ENCODE assay signal across 19 mouse cellular contexts in the genomic region with DNA sequence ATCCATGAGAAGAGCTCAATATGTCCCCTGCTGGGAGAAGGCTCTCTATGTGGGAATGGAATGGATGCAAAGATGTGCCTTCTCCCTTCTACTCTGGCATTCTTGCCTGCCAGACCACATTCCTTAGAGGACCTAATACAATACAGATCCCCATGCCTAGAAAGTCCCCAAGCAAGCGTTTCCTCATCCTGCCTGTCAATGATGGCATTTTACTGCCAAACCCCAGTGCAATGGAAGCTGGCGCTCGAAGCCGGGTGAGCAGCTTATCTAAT. TPM values are rescaled to one million over a fixed set of nuclear protein-coding genes. Genes with fewer than 3 reads are reported as not detected.
DNase-seq lines count a peak whose midpoint lies in the region; ATAC-seq lines count a peak whose summit lies in the region.
"Had no signal": no experiment of that assay in that cellular context is flagged by ENCODE, and none has a peak within 500 bp of the region (broad histone marks: within the 10 kb centered on the region; RNA-seq: fewer than 3 reads in every experiment).

No protein-coding gene starts in this region.

- peak overlapping the region; percentile 15; the same call in 1 of the 2 replicates for H3K27ac ChIP-seq in forebrain, embryonic 14.5 days (ENCODE audit: low read depth, low read length)
- H3K27ac ChIP-seq in forebrain, embryonic 10.5 days: no peak overlapping the region
- H3K27ac ChIP-seq in forebrain, embryonic 16.5 days (ENCODE audit: low read length): peak overlapping the region; percentile 71
- H3K27ac ChIP-seq: embryonic facial prominence, embryonic 13.5 days; heart, adult 2 months; hindbrain, embryonic 10.5 days; hindbrain, embryonic 14.5 days; intestine, embryonic 15.5 days had no signal

- H3K9ac ChIP-seq in forebrain, embryonic 14.5 days (ENCODE audit: low read length): no peak overlapping the region
- no peak overlapping the region for H3K9ac ChIP-seq in forebrain, embryonic 16.5 days (replicated peaks; ENCODE audit: low read depth, low read length)
- H3K9ac ChIP-seq: embryonic facial prominence, embryonic 13.5 days; heart, embryonic 12.5 days; hindbrain, embryonic 14.5 days; intestine, embryonic 15.5 days had no signal

- ATAC-seq in forebrain, embryonic 14.5 days: no peak
- no peak for ATAC-seq in forebrain, embryonic 16.5 days
- ATAC-seq: intestine, embryonic 15.5 days had no signal

- no peak for DNase-seq in forebrain, embryonic 14.5 days (ENCODE audit: low spot score)
- no peak for DNase-seq in forebrain, embryonic 10.5 days (ENCODE audit: extremely low spot score, low spot score)
- peak; percentile 23 for DNase-seq in ES-CJ7 (ENCODE audit: low read depth, low spot score)
- DNase-seq in Muller cell, postnatal 12 days (ENCODE audit: inconsistent ontology term): peak; percentile 46
- no peak for DNase-seq in lung, postnatal 10 days
- DNase-seq: adrenal gland, postnatal 10 days; cerebellum, adult 11 months; cerebellum, adult 8-10 months; cerebellum, postnatal 25 days; gastrocnemius, postnatal 10 days; heart, adult 2 months; kidney, adult 18-20 months had no signal

- no peaks in the 10 kb centered on the region for H3K9me3 ChIP-seq in forebrain, embryonic 14.5 days (replicated peaks; ENCODE audit: control insufficient read depth, low read length)
- no peaks in the 10 kb centered on the region for H3K9me3 ChIP-seq in forebrain, embryonic 10.5 days
- H3K9me3 ChIP-seq in forebrain, embryonic 16.5 days (ENCODE audit: control insufficient read depth, low read length): no peaks in the 10 kb centered on the region
- H3K9me3 ChIP-seq: embryonic facial prominence, embryonic 13.5 days; G1E; heart, embryonic 12.5 days; hindbrain, embryonic 10.5 days; intestine, embryonic 15.5 days had no signal

- no peaks in the 10 kb centered on the region for H3K27me3 ChIP-seq in forebrain, embryonic 14.5 days (replicated peaks; ENCODE audit: control insufficient read depth, insufficient read depth, low read length)
- H3K27me3 ChIP-seq in forebrain, embryonic 10.5 days (ENCODE audit: poor library complexity, severe bottlenecking): no peaks in the 10 kb centered on the region
- H3K27me3 ChIP-seq in forebrain, embryonic 16.5 days (replicated peaks; ENCODE audit: control insufficient read depth, insufficient read depth, low read length): no peaks in the 10 kb centered on the region
- H3K27me3 ChIP-seq: embryonic facial prominence, embryonic 13.5 days; heart, embryonic 12.5 days; intestine, embryonic 15.5 days had no signal

- H3K4me2 ChIP-seq in forebrain, embryonic 14.5 days (ENCODE audit: low read length): no peak overlapping the region
- H3K4me2 ChIP-seq in forebrain, embryonic 16.5 days (ENCODE audit: low read length): 0 out of 2 replicates have a peak overlapping the region, but pooled peaks have one; percentile 13
- H3K4me2 ChIP-seq: embryonic facial prominence, embryonic 13.5 days; heart, embryonic 12.5 days; hindbrain, embryonic 14.5 days; intestine, embryonic 15.5 days had no signal

- WGBS in forebrain, embryonic 14.5 days: 59% methylated on average over 4 of the region's 4 CpGs
- WGBS in forebrain, embryonic 10.5 days: 74% methylated on average over 4 of the region's 4 CpGs
- 56% methylated on average over 4 of the region's 4 CpGs for WGBS in forebrain, embryonic 16.5 days

- peaks cover 4% of the 10 kb centered on the region; the same call in 1 of the 2 replicates for H3K4me1 ChIP-seq in forebrain, embryonic 14.5 days (ENCODE audit: control insufficient read depth, insufficient read depth, low read length)
- peaks cover 11% of the 10 kb centered on the region for H3K4me1 ChIP-seq in forebrain, embryonic 10.5 days
- peaks cover 23% of the 10 kb centered on the region for H3K4me1 ChIP-seq in forebrain, embryonic 16.5 days (replicated peaks; ENCODE audit: control insufficient read depth, insufficient read depth, low read length)
- H3K4me1 ChIP-seq: embryonic facial prominence, embryonic 13.5 days; heart, embryonic 12.5 days; hindbrain, embryonic 10.5 days; intestine, embryonic 15.5 days had no signal

- no peak overlapping the region for H3K4me3 ChIP-seq in forebrain, embryonic 14.5 days (ENCODE audit: low read depth, low read length)
- no peak overlapping the region for H3K4me3 ChIP-seq in forebrain, embryonic 10.5 days
- H3K4me3 ChIP-seq in forebrain, embryonic 16.5 days (replicated peaks; ENCODE audit: low read length): no peak overlapping the region
- H3K4me3 ChIP-seq: embryonic facial prominence, embryonic 13.5 days; heart, adult 2 months; heart, embryonic 12.5 days; hindbrain, embryonic 10.5 days; intestine, embryonic 15.5 days had no signal

- peaks cover 41% of the 10 kb centered on the region for H3K36me3 ChIP-seq in forebrain, embryonic 14.5 days (ENCODE audit: control insufficient read depth, insufficient read depth, low read length)
- H3K36me3 ChIP-seq in forebrain, embryonic 10.5 days (replicated peaks): peaks cover 97% of the 10 kb centered on the region
- H3K36me3 ChIP-seq in forebrain, embryonic 16.5 days (ENCODE audit: control insufficient read depth, insufficient read depth): no peaks in the 10 kb centered on the region; the same call in 1 of the 2 replicates
- H3K36me3 ChIP-seq: intestine, embryonic 15.5 days had no signal

RNA-seq across cellular contexts. Expression of gene Cenpf, which starts 23.1 kb away (rescaled TPM):
- 43.6 and 50.5 TPM in 2 replicates for polyA plus RNA-seq in forebrain, embryonic 14.5 days (2014; fragmentation: Nextera tagmentation; extraction: Ambion mirVana)
- polyA plus RNA-seq in forebrain, embryonic 10.5 days (2016; fragmentation: Nextera tagmentation; extraction: Ambion mirVana): 131 and 136 TPM in 2 replicates
- polyA plus RNA-seq in forebrain, embryonic 16.5 days (2015; fragmentation: Nextera tagmentation; extraction: Ambion mirVana): 37.9 and 47.8 TPM in 2 replicates

Comparison
In these comparisons a context has a peak if more than half of its experiments do, and no peak if none do; other contexts are left out.
1. DNase-seq: peak in ES-CJ7 (single experiment) and Muller cell, postnatal 12 days (single experiment); none in forebrain, embryonic 14.5 days (single experiment), forebrain, embryonic 10.5 days (single experiment) and lung, postnatal 10 days (single experiment).